Mouse (Mus musculus): Measurements from ENCODE around the gene Pigq. TPM values are rescaled to one million over a fixed set of nuclear protein-coding genes. Genes with fewer than 3 reads are reported as not detected.

Gene Pigq
- polyA plus RNA-seq, 1 experiment: 170 TPM

DNA sequence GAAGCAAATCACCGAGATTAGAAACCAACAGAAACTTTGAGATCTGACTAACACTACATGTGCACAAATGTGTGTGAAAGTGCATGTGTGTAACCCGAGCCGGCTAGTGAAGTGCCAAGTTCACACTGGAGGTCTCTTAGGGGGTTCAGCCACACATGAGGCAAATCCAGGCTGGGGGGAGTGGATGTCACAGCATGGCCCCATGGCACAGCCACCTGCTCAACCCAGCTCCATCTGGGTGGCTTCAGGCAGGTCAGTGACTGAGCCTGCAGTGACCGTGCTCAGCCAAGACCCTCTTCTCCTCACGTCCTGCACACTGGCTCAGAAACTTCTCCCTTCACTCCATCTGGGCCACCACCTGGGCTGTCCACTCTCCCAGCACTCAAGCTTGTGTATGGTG is 5.2 kb upstream of the Pigq start:
- DNase-seq: no peak
- peaks cover 34% of the 10 kb centered on the region for H3K4me1 ChIP-seq (ENCODE audit: control insufficient read depth, insufficient read depth, low read length)
- WGBS: 17% methylated on average over 5 of the region's 5 CpGs
- peak overlapping the region; percentile 44 for H3K4me3 ChIP-seq (replicated peaks; ENCODE audit: insufficient read depth, low read depth, low read length)
- H3K27me3 ChIP-seq (ENCODE audit: control insufficient read depth, insufficient read depth, low read length): no peaks in the 10 kb centered on the region
- H3K27ac ChIP-seq (ENCODE audit: insufficient read depth, low read length): peak overlapping the region; percentile 15
- TF ChIP-seq POLR2A (IDR thresholded peaks at IDR 0.05; ENCODE audit: borderline replicate concordance, insufficient read depth, low read length) (no peak), CTCF (IDR thresholded peaks at IDR 0.05; ENCODE audit: borderline replicate concordance, insufficient read depth, low read depth, low read length) (no peak)

DNA sequence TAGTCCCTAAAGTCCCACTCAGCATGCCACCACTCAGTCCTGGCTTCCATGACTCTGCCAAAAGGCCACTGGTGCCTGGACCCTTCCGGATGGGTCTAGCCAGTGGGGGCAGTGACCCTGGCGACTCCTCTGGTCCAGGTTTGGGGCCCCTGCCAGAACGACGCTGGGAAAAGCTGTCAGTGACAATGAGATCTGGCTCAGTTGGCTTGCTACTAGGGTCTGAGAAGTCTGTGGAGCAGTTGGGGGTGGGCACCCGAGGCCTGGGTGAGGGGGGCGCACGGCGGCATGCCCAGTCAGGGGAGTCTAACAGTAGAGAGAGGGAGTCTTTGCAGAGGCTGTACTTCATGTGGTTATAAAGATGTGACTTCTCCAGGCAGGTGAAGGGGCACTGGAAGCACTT is 3.3 kb upstream of the Pigq start:
- TF ChIP-seq POLR2A (IDR thresholded peaks at IDR 0.05; ENCODE audit: borderline replicate concordance, insufficient read depth, low read length) (no peak), CTCF (IDR thresholded peaks at IDR 0.05; ENCODE audit: borderline replicate concordance, insufficient read depth, low read depth, low read length) (no peak)
- Histone ChIP-seq H3K27me3 (ENCODE audit: control insufficient read depth, insufficient read depth, low read length) (no peaks in the 10 kb centered on the region), H3K27ac (ENCODE audit: insufficient read depth, low read length) (no peak overlapping the region), H3K4me1 (ENCODE audit: control insufficient read depth, insufficient read depth, low read length) (peaks cover 21% of the 10 kb centered on the region), H3K4me3 (replicated peaks; ENCODE audit: insufficient read depth, low read depth, low read length) (no peak overlapping the region)
- 17% methylated on average over 8 of the region's 8 CpGs for WGBS
- no peak for DNase-seq

DNA sequence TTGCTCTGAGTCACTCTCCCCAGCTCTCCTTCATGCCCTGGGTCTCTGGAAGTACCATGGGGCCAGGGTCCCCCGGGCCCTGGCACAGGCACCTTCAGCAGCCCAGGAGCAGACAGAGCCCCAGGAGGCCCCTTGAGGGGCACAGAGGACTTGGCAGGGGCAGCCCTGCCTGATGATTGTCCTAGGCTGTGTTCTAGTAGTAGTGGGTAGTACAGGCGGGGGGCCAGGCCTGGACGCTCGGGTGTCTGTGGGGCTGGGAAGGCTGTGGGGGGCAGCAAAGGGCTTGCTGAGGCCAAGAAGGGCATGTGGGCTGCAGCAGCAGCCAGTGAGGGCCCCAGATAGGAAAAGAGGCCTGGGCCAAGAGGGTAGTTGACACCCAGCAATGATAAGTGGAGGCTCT is 2.8 kb upstream of the Pigq start:
- H3K4me1 ChIP-seq (ENCODE audit: control insufficient read depth, insufficient read depth, low read length): peaks cover 17% of the 10 kb centered on the region
- H3K27ac ChIP-seq (ENCODE audit: insufficient read depth, low read length): no peak overlapping the region
- no peak overlapping the region for H3K4me3 ChIP-seq (replicated peaks; ENCODE audit: insufficient read depth, low read depth, low read length)
- 52% methylated on average over 4 of the region's 4 CpGs for WGBS
- TF ChIP-seq POLR2A (IDR thresholded peaks at IDR 0.05; ENCODE audit: borderline replicate concordance, insufficient read depth, low read length) (no peak), CTCF (IDR thresholded peaks at IDR 0.05; ENCODE audit: borderline replicate concordance, insufficient read depth, low read depth, low read length) (no peak)
- no peaks in the 10 kb centered on the region for H3K27me3 ChIP-seq (ENCODE audit: control insufficient read depth, insufficient read depth, low read length)
- DNase-seq: no peak

DNA sequence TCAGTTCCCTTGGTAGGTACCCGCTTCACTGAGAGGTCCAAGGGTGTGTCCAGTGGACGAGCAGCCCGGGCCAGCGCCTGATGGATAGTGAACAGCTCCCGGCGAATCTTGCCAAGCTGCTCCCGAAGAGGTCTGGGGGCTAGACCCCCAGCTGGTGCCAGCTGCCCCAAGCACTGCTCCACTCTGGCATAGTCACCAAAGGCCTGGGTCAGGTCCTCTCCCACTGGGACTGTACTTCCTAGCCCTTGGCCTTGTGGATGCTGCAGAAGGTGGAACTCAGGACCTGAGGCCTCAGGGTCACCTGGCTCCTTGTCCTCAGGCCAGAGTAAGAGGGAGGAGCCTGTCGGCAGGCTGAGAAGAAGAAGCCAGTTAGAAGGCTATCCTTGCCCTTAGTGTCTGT is 2.2 kb upstream of the Pigq start:
- no peak for DNase-seq
- Histone ChIP-seq H3K27ac (ENCODE audit: insufficient read depth, low read length) (no peak overlapping the region), H3K4me3 (replicated peaks; ENCODE audit: insufficient read depth, low read depth, low read length) (no peak overlapping the region), H3K27me3 (ENCODE audit: control insufficient read depth, insufficient read depth, low read length) (no peaks in the 10 kb centered on the region), H3K4me1 (ENCODE audit: control insufficient read depth, insufficient read depth, low read length) (peaks cover 12% of the 10 kb centered on the region)
- WGBS: 60% methylated on average over 8 of the region's 8 CpGs
- no peak for TF ChIP-seq CTCF (IDR thresholded peaks at IDR 0.05; ENCODE audit: borderline replicate concordance, insufficient read depth, low read depth, low read length)
- TF ChIP-seq POLR2A (IDR thresholded peaks at IDR 0.05; ENCODE audit: borderline replicate concordance, insufficient read depth, low read length): no peak

DNA sequence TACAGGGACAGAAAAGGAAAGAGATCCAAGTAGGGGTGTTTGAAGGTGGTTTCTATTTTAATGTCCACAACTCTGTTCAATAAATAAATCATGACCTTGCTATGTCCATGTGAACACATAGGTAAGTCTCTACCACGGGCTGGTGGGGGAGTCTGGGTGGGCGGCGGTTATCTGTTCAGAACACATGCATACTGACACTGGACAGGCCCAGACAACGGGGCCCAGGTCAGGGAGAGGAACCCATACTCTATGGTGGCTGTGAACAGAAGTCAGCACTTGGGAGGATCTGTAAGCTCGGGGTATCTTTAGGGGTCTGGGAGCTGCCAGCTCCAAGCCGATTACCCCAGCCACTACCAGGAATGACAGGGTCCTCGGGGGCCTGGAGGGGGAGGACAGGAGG is 1.6 kb upstream of the Pigq start:
- 68% methylated on average over 7 of the region's 7 CpGs for WGBS
- H3K4me1 ChIP-seq (ENCODE audit: control insufficient read depth, insufficient read depth, low read length): peaks cover 12% of the 10 kb centered on the region
- no peak overlapping the region for H3K4me3 ChIP-seq (replicated peaks; ENCODE audit: insufficient read depth, low read depth, low read length)
- H3K27ac ChIP-seq (ENCODE audit: insufficient read depth, low read length): no peak overlapping the region
- DNase-seq: no peak
- no peaks in the 10 kb centered on the region for H3K27me3 ChIP-seq (ENCODE audit: control insufficient read depth, insufficient read depth, low read length)
- TF ChIP-seq POLR2A (IDR thresholded peaks at IDR 0.05; ENCODE audit: borderline replicate concordance, insufficient read depth, low read length): no peak
- TF ChIP-seq CTCF (IDR thresholded peaks at IDR 0.05; ENCODE audit: borderline replicate concordance, insufficient read depth, low read depth, low read length): no peak

DNA sequence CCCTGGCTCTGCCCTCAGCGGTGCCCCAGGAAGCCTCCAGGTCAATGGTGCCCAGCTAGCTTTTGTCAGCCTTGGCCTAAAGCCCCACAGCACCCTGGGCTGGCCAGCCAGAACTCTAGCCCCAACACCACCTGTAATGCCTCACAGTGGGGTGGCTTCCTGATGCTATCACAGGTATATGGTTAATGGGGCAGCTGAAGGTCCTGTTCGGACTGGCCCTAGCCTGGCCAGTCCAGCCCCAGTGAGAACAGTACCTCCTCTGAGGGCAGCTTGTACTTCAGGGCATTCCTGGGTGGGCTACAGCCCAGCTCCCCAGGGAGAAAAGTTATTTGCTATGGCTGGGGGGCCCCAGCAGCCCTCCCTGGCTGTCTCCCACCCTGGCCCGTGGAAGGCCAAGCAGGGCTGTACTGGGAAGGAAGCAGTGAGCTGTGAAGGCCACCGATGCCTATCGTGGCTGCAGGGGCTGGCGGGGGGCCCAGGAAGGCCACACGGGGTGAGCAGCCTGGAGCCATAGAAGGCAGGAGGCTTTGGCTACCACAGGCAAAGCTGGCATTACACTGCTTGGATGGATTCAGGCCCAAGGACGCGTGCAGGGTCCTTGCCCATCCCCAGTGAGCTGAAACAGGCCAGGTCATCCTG is 900 bp upstream of the Pigq start:
- Histone ChIP-seq H3K27ac (ENCODE audit: insufficient read depth, low read length) (no peak overlapping the region), H3K4me3 (replicated peaks; ENCODE audit: insufficient read depth, low read depth, low read length) (no peak overlapping the region), H3K27me3 (ENCODE audit: control insufficient read depth, insufficient read depth, low read length) (no peaks in the 10 kb centered on the region), H3K4me1 (ENCODE audit: control insufficient read depth, insufficient read depth, low read length) (peaks cover 12% of the 10 kb centered on the region)
- 24% methylated on average over 9 of the region's 9 CpGs for WGBS
- TF ChIP-seq POLR2A (IDR thresholded peaks at IDR 0.05; ENCODE audit: borderline replicate concordance, insufficient read depth, low read length) (no peak), CTCF (IDR thresholded peaks at IDR 0.05; ENCODE audit: borderline replicate concordance, insufficient read depth, low read depth, low read length) (no peak)
- DNase-seq: no peak

DNA sequence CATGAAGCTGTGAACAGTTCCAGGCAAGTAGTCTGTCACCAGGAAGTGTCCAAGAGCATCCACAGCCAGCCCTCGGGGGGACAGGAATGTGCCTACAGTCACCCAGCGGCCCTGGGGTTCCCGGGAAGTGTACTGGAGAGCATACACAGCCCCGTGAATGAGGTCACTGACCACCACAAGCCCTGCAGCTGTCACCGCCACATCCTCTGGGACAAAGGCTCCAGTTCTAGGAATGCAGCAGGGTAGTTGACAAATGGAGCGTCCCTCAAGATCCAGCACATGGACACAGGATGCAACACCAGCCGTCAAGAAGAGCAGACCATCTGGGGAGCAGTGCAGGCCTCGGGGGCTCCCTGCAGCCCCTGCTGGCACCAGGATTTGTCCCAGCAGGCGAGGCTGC is 967 bp downstream of the Pigq start:
- H3K27ac ChIP-seq (ENCODE audit: insufficient read depth, low read length): no peak overlapping the region
- 38% methylated on average over 9 of the region's 9 CpGs for WGBS
- H3K4me3 ChIP-seq (replicated peaks; ENCODE audit: insufficient read depth, low read depth, low read length): no peak overlapping the region
- peaks cover 4% of the 10 kb centered on the region for H3K4me1 ChIP-seq (ENCODE audit: control insufficient read depth, insufficient read depth, low read length)
- DNase-seq: no peak
- H3K27me3 ChIP-seq (ENCODE audit: control insufficient read depth, insufficient read depth, low read length): no peaks in the 10 kb centered on the region
- TF ChIP-seq CTCF (IDR thresholded peaks at IDR 0.05; ENCODE audit: borderline replicate concordance, insufficient read depth, low read depth, low read length): no peak
- no peak for TF ChIP-seq POLR2A (IDR thresholded peaks at IDR 0.05; ENCODE audit: borderline replicate concordance, insufficient read depth, low read length)

DNA sequence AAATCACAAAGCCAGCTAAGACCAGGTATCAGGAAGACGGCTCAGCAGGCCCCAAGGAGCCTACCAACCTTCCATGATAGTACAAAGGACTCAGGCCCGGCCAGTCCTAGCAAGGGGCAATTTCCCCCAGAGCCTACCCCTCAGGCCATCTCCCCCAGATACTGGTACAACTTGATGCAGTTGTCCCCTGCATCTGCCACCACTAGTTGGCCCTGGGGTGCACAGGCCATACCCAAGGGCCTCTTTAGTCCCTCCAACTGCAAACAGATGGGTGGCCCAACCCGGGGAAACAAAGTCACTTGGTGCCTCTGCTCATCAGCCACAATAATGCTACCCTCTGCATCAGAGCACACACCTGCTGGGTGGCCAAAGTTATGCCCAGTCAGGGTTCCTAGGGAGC is 1.5 kb downstream of the Pigq start:
- WGBS: 77% methylated on average over 3 of the region's 3 CpGs
- no peak overlapping the region for H3K27ac ChIP-seq (ENCODE audit: insufficient read depth, low read length)
- no peaks in the 10 kb centered on the region for H3K27me3 ChIP-seq (ENCODE audit: control insufficient read depth, insufficient read depth, low read length)
- no peak for DNase-seq
- H3K4me3 ChIP-seq (replicated peaks; ENCODE audit: insufficient read depth, low read depth, low read length): no peak overlapping the region
- H3K4me1 ChIP-seq (ENCODE audit: control insufficient read depth, insufficient read depth, low read length): peaks cover 4% of the 10 kb centered on the region
- TF ChIP-seq CTCF (IDR thresholded peaks at IDR 0.05; ENCODE audit: borderline replicate concordance, insufficient read depth, low read depth, low read length): no peak
- no peak for TF ChIP-seq POLR2A (IDR thresholded peaks at IDR 0.05; ENCODE audit: borderline replicate concordance, insufficient read depth, low read length)
